Mouse (Mus musculus) spleen, adult 2 months (tissue): ENCODE measurements around the gene Psrc1.

ENCODE experiments used
- CTCF ChIP-seq: fragments of 200-500 bp; IDR thresholded peaks from 2 replicates; pipeline ENCODE4 v1.5.1; 2011; ENCODE audit warnings: mild to moderate bottlenecking, inconsistent platforms; ENCODE audit not compliant: insufficient read depth, insufficient read length, insufficient replicate concordance; ENCODE audit errors: extremely low read depth
- POLR2A ChIP-seq: fragments of 200-500 bp; IDR thresholded peaks from 2 replicates; pipeline ENCODE4 v1.6.1; 2011; ENCODE audit warnings: low read depth, low read length, inconsistent platforms

GRCm38 (mm10) chr3:108357051-108357450, 26.6 kb upstream of the Psrc1 start:
- no peak for TF ChIP-seq POLR2A
- TF ChIP-seq CTCF, result no peak
